Mouse (Mus musculus): Measurements from ENCODE around the gene Ect2. TPM values are rescaled to one million over a fixed set of nuclear protein-coding genes. Genes with fewer than 3 reads are reported as not detected.

The Ect2 gene
- polyA plus RNA-seq (2012; rRNA removed), result 13.7 and 20.3 TPM in 2 replicates

GRCm38 (mm10) chr3:27153701-27154209, at the start of gene Ect2:
Ect2 (minus strand) TSS chr3:27153878.

GRCm38 (mm10) chr3:27182733-27183600, 29.3 kb upstream of the Ect2 start, which contains the start of gene Nceh1:
Nceh1 (plus strand) TSS chr3:27182965.

Other genes with a start within 250 kb of the Ect2 start
- gene Nceh1, start 29.1 kb upstream of the Ect2 start, polyA plus RNA-seq (2012; rRNA removed), result 2.6 and 3.2 TPM in 2 replicates
- gene Tnfsf10, start 163.2 kb upstream of the Ect2 start, polyA plus RNA-seq (2012; rRNA removed), result 0.31 and 0.32 TPM in 2 replicates
- gene Ghsr, start 217.5 kb upstream of the Ect2 start, polyA plus RNA-seq (2012; rRNA removed), result 0.10 and 0.14 TPM in 2 replicates

Measured in central nervous system, embryonic 14 days (tissue).